Mouse (Mus musculus) small intestine, adult 2 months (tissue): ENCODE data around the gene Pip4k2b.

Source experiments
- CTCF ChIP-seq: fragments of 200-500 bp; IDR thresholded peaks from 2 replicates; pipeline ENCODE4 v1.5.1; 2012; ENCODE audit warnings: low read depth, mild to moderate bottlenecking, control low read depth, inconsistent platforms, low read length, moderate library complexity, mixed read lengths; ENCODE audit not compliant: insufficient replicate concordance, insufficient read length; ENCODE audit errors: extremely low read depth
- POLR2A ChIP-seq: fragments of 200-500 bp; IDR thresholded peaks from 2 replicates; pipeline ENCODE4 v1.6.1; 2012; ENCODE audit warnings: low read depth, mild to moderate bottlenecking, control low read depth, inconsistent platforms, low read length, moderate library complexity

DNA sequence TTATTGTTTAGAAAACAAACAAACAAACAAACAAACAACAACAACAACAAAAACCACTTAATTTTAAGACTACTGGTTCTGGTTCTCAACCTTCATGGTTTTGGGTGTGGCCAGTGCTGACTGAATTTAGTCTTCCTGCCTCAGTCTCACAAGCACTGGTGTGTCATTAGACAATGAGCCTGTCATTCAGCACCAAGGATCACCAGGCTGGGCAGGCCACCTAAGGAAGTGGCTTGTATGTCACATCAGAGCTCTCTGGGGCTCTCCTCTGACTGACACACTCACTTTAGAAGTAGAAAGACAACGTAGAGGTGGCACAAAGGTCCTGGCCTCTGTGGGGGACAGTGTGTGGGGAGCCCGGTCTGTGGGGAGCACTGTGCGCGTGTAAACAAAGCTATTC lies 25.5 kb downstream of the Pip4k2b start:
- TF ChIP-seq POLR2A (no peak), CTCF (no peak)
